Mouse (Mus musculus) embryonic fibroblast, embryonic 13.5 days (primary cell): ENCODE results near the gene 4930455H04Rik.

Source experiments
- CTCF ChIP-seq: IDR thresholded peaks from 2 replicates; pipeline ENCODE4 v1.5.1; 2011; ENCODE audit warnings: mild to moderate bottlenecking, control low read depth, low read length, moderate library complexity, borderline replicate concordance; ENCODE audit not compliant: insufficient read depth
- POLR2A ChIP-seq: IDR thresholded peaks from 2 replicates; pipeline ENCODE4 v1.6.1; 2011; ENCODE audit warnings: low read depth, mild to moderate bottlenecking, control low read depth, low read length, moderate library complexity

- TF ChIP-seq CTCF: no peak
- no peak for TF ChIP-seq POLR2A
Observed at GRCm38 (mm10) chr3:116943422-116943821, 24.6 kb upstream of the 4930455H04Rik start.
